Mouse (Mus musculus) CD4-positive, CD25-positive, alpha-beta regulatory T cell, adult 4 months (primary cell): Measurements from ENCODE around the gene Ankrd12. TPM values are rescaled to one million over a fixed set of nuclear protein-coding genes. Genes with fewer than 3 reads are reported as not detected.
A peak's percentile ranks its signal among the peaks of the same experiment; 100 is the strongest.

Experiments
- ATAC-seq: one replicate; pipeline ENCODE4 v1.8.0; 2017
- polyA plus RNA-seq, 2 experiments: library from polyadenylated mRNA; unstranded; fragments of 100-300 nt; shearing (Covaris generic); gene quantifications; one replicate each; pipeline ENCODE4 v1.2.1; 2017

Ankrd12 gene
- polyA plus RNA-seq, 2 experiments from 2014 or later = 149 to 151 TPM

- peak; percentile 95 for ATAC-seq
These were observed 147.4 kb downstream of the Ankrd12 start for GRCm38 (mm10) chr17:65929319-65929978.

- ATAC-seq = no peak
These were observed 149.8 kb downstream of the Ankrd12 start for GRCm38 (mm10) chr17:65927077-65927476.

- ATAC-seq = no peak
These were observed 152.7 kb downstream of the Ankrd12 start for GRCm38 (mm10) chr17:65924218-65924617.

- ATAC-seq = no peak
These were observed 154.9 kb downstream of the Ankrd12 start for GRCm38 (mm10) chr17:65921975-65922374.

GRCm38 (mm10) chr17:65919235-65919634 lies 157.7 kb downstream of the Ankrd12 start:
- ATAC-seq = no peak

- ATAC-seq = no peak
These were observed 160.7 kb downstream of the Ankrd12 start for GRCm38 (mm10) chr17:65916135-65916668.

Other genes starting within 250 kb of the Ankrd12 start
- 10 to 100 TPM; 45.5 to 62.2 TPM for gene Ralbp1, start 191.3 kb downstream of the Ankrd12 start, polyA plus RNA-seq
- 10 to 100 TPM; 27.0 to 31.0 TPM for gene Twsg1, start 125.9 kb downstream of the Ankrd12 start, polyA plus RNA-seq
- 100 to 1,000 TPM; 218 to 226 TPM for gene Ndufv2, start 24.5 kb upstream of the Ankrd12 start, polyA plus RNA-seq
- 10 to 100 TPM; 28.7 to 49.1 TPM for gene Washc1, start 34.5 kb upstream of the Ankrd12 start, polyA plus RNA-seq
- 10 to 100 TPM; 11.4 to 24.8 TPM for gene Ddx11, start 46.4 kb upstream of the Ankrd12 start, polyA plus RNA-seq